Mouse (Mus musculus): ENCODE data around the gene Ifrd2.

DNA sequence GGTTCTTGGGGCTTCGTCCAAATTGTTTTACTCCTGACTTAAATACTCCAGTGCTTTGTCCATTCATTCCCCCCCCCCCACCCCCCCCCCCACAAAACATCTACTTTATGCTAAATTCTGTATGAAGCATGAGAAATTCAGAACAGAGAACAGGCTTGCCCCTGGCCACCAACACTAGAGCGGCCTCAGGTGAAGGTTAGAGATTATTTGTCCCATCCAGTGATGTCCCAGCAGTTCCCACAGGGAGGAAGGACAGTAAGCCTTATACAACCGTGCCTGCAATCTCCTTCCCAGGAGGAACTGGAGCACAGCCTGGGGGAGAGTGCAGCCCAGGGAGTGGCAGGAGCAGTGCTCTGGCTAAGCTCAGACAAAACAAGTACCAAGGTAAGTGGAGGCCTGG, 8.9 kb upstream of the Ifrd2 start, which contains the start of gene Naa80:
- no peak for TF ChIP-seq CTCF (IDR thresholded peaks at IDR 0.05; ENCODE audit: low read depth)
- no peak for TF ChIP-seq EP300 (IDR thresholded peaks at IDR 0.05; ENCODE audit: low read depth)

Measured in liver, embryonic 14.5 days (tissue).